Mouse (Mus musculus) megakaryocyte, embryonic 14.5 days (primary cell): Measurements from ENCODE around the gene Ppp2r5b.

ENCODE experiments used
- FLI1 ChIP-seq: IDR thresholded peaks from 2 replicates; pipeline ENCODE4 v1.6.1; 2012; ENCODE audit warnings: low read length, inconsistent platforms, mixed read lengths
- GATA1 ChIP-seq: IDR thresholded peaks from 3 replicates; pipeline ENCODE4 v1.6.1; 2012; ENCODE audit warnings: mixed read lengths, low read length, inconsistent platforms, borderline replicate concordance

DNA sequence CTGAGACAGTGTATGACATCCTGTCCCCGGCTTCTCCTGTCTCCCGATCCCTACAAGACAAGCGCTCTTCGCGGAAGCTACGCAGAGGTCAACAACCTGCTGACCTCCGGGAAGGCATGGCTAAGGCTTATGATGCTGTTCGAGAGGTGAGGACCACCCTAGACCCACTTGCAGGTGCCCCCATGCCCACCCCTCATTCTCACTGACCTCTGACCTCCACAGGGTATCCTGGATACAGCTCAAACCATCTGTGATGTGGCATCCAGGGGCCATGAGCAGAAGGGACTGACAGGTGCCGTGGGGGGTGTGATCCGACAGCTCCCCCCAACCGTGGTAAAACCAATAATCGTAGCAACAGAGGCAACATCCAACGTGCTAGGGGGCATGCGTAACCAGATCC, 25.7 kb upstream of the Ppp2r5b start:
- TF ChIP-seq GATA1 (no peak), FLI1 (no peak)
